Mouse (Mus musculus) liver, embryonic 16.5 days (tissue): Measurements from ENCODE around the gene Lrrc23. TPM values are rescaled to one million over a fixed set of nuclear protein-coding genes. Genes with fewer than 3 reads are reported as not detected.
A peak's percentile ranks its signal among the peaks of the same experiment; 100 is the strongest.

ENCODE experiments used
- ATAC-seq: fragments of 200-750 bp; cut with Nextera tagmentation; 2 replicates; pipeline ENCODE4 v1.8.0; 2017; ENCODE audit warnings: low read depth, mild to moderate bottlenecking, moderate number of reproducible peaks, moderate library complexity
- H3K27ac ChIP-seq: fragments of 300-500 bp; sonication (generic); 2 replicates; pipeline ENCODE4 v1.5.1; 2014; ENCODE audit warnings: mild to moderate bottlenecking, low read length
- H3K27me3 ChIP-seq: fragments of 300-500 bp; sonication (generic); 2 replicates; pipeline ENCODE4 v1.6.1; 2014; ENCODE audit warnings: low read depth, low read length, mixed read lengths; ENCODE audit not compliant: control insufficient read depth, insufficient read depth
- H3K36me3 ChIP-seq: fragments of 300-500 bp; sonication (generic); 2 replicates; pipeline ENCODE4 v1.6.1; 2014; ENCODE audit warnings: mild to moderate bottlenecking; ENCODE audit not compliant: control insufficient read depth, insufficient read depth
- H3K4me1 ChIP-seq: fragments of 300-500 bp; sonication (generic); 2 replicates; pipeline ENCODE4 v1.6.1; 2014; ENCODE audit warnings: low read depth, low read length, mixed read lengths; ENCODE audit not compliant: control insufficient read depth
- H3K4me2 ChIP-seq: fragments of 300-500 bp; sonication (generic); 2 replicates; pipeline ENCODE4 v1.6.1; 2014; ENCODE audit warnings: low read depth, low read length, mixed read lengths
- H3K4me3 ChIP-seq: fragments of 300-500 bp; sonication (generic); 2 replicates; pipeline ENCODE4 v1.5.1; 2014; ENCODE audit warnings: low read depth, mild to moderate bottlenecking, low read length
- H3K9ac ChIP-seq: fragments of 300-500 bp; sonication (generic); 2 replicates; pipeline ENCODE4 v1.6.1; 2014; ENCODE audit warnings: low read depth, low read length
- H3K9me3 ChIP-seq: fragments of 300-500 bp; sonication (generic); replicated peaks from 2 replicates; pipeline ENCODE4 v1.6.1; 2016; ENCODE audit warnings: low read length; ENCODE audit not compliant: control insufficient read depth
- WGBS: fragments of 180-500 bp; shearing (Covaris S2); extraction: QIAGEN DNeasy Blood & Tissue Kit; methylation state at CpG from one replicate; pipeline ENCODE4 v1.1.7; 2014; ENCODE audit not compliant: insufficient replicate concordance; 5-methylcytosine and 5-hydroxymethylcytosine counted together
- polyA plus RNA-seq: library from polyadenylated mRNA; unstranded; fragments of >200 nt; fragmentation: Nextera tagmentation; extraction: Ambion mirVana; gene quantifications from 2 replicates; pipeline ENCODE4 v1.2.1, GENCODE M21; 2015

Lrrc23 gene
- polyA plus RNA-seq, 1 experiment from 2014 or later = not detected

DNA sequence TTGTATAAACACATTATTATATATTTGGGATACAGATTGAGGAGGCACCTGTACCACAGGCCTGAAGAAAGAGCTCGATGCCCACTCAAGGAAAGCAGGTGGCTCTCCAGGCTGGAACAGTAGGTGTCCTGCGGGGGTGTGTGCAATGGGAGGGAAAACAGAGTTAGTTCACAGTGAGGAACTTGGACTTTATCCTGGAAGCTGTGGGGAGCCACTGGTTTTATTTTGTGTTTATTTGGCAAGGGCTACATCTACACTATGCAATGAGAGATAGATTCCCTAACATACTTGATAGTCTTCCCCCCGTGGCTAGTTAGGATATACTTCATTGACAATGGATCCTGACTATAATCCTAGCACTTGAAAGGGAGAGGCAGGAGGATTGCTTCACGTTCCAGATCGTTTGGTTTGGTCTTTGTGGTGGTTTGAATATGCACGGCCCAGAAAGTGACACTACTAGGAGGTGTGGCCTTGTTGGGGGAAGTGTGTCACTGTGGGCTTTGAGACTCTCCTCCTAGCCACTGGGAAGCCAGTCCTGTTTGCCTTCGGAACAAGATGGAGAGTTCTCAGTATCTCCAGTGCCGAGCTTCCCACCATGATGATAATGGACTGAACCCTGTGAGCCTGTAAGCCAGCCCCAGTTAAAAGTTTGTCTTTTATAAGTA lies 7.4 kb upstream of the Lrrc23 start:
- ATAC-seq = peak; percentile 66
- Histone ChIP-seq H3K9ac (no peak overlapping the region), H3K4me1 (peaks cover 4% of the 10 kb centered on the region; the same call in 1 of the 2 replicates), H3K9me3 (no peaks in the 10 kb centered on the region), H3K4me2 (no peak overlapping the region), H3K4me3 (no peak overlapping the region), H3K36me3 (no peaks in the 10 kb centered on the region), H3K27me3 (no peaks in the 10 kb centered on the region), H3K27ac (peak overlapping the region; percentile 35; the same call in 1 of the 2 replicates)
- WGBS = 30% methylated on average over 8 of the region's 8 CpGs

- H3K9me3 ChIP-seq = no peaks in the 10 kb centered on the region
- no peaks in the 10 kb centered on the region for H3K36me3 ChIP-seq
- no peak overlapping the region for H3K9ac ChIP-seq
- H3K4me1 ChIP-seq = no peaks in the 10 kb centered on the region; the same call in 1 of the 2 replicates
- H3K27ac ChIP-seq = no peak overlapping the region
- ATAC-seq = 0 out of 2 replicates have a peak, but pooled peaks have one; percentile 16
- peak overlapping the region; percentile 26 for H3K4me3 ChIP-seq
- WGBS = 12% methylated on average over 6 of the region's 6 CpGs
- H3K4me2 ChIP-seq = peak overlapping the region; percentile 27; the same call in 1 of the 2 replicates
- H3K27me3 ChIP-seq = peaks cover 26% of the 10 kb centered on the region
Observed at GRCm38 (mm10) chr6:124782436-124782835, 2.9 kb upstream of the Lrrc23 start.

GRCm38 (mm10) chr6:124780917-124781316 lies 1.4 kb upstream of the Lrrc23 start:
- ATAC-seq = no peak
- Histone ChIP-seq H3K4me3 (no peak overlapping the region), H3K36me3 (no peaks in the 10 kb centered on the region), H3K9ac (no peak overlapping the region), H3K4me1 (no peaks in the 10 kb centered on the region; the same call in 1 of the 2 replicates), H3K9me3 (no peaks in the 10 kb centered on the region), H3K27me3 (peaks cover 26% of the 10 kb centered on the region), H3K27ac (no peak overlapping the region), H3K4me2 (no peak overlapping the region)
- WGBS = 66% methylated on average over 7 of the region's 7 CpGs

GRCm38 (mm10) chr6:124779984-124780416 lies 473 bp upstream of the Lrrc23 start:
- peak overlapping the region; percentile 15 for H3K4me3 ChIP-seq
- 14% methylated on average over 10 of the region's 10 CpGs for WGBS
- H3K27ac ChIP-seq = no peak overlapping the region
- H3K27me3 ChIP-seq = peaks cover 26% of the 10 kb centered on the region
- H3K36me3 ChIP-seq = no peaks in the 10 kb centered on the region
- no peaks in the 10 kb centered on the region for H3K9me3 ChIP-seq
- no peaks in the 10 kb centered on the region; the same call in 1 of the 2 replicates for H3K4me1 ChIP-seq
- peak overlapping the region; percentile 45 for H3K4me2 ChIP-seq
- no peak for ATAC-seq
- H3K9ac ChIP-seq = no peak overlapping the region

DNA sequence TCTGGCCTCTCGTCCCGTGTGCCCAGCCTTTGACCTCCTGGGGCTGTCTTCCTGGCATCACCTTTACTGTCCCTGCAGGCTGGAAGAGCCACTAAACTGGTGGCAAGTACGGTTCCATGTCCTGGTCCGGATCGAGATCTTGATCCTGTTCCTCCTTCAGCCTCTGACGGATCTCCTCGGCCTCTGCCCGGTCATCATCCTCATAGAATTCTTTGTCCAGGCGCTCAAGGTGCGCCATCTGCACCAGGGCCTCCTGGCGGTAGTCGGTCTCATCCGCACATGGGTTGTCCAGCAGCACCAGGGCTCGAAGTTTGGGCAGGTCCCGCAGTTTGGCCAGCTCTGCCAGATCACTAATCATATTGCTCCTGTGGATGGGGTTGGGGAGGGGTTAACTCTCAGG lies 9.0 kb downstream of the Lrrc23 start:
- peaks cover 36% of the 10 kb centered on the region for H3K27me3 ChIP-seq
- H3K9me3 ChIP-seq = no peaks in the 10 kb centered on the region
- WGBS = 70% methylated on average over 15 of the region's 15 CpGs
- H3K27ac ChIP-seq = no peak overlapping the region
- H3K4me3 ChIP-seq = no peak overlapping the region
- no peaks in the 10 kb centered on the region for H3K36me3 ChIP-seq
- no peak overlapping the region for H3K9ac ChIP-seq
- no peak for ATAC-seq
- H3K4me1 ChIP-seq = peaks cover 13% of the 10 kb centered on the region
- H3K4me2 ChIP-seq = no peak overlapping the region

DNA sequence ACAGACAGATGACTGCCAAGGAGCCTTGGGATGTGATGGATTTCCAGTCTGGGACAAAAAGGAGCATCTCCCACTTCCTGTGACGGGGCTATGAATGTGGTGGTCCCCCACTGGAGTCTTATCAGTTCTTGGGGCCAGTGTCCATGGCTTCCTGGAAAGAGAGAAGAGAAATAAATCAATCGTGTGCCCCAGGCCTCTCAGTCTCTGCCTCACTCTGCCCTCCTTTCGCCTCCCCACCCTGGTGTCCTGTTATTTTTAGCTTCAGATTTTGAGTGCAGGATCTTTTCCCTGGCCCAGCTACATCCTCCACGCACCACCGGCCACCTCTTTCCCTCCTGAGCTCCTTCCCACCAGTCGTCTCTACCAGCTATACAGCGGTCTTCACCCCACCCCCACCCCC lies 9.5 kb downstream of the Lrrc23 start:
- H3K9ac ChIP-seq = no peak overlapping the region
- no peaks in the 10 kb centered on the region for H3K9me3 ChIP-seq
- H3K36me3 ChIP-seq = no peaks in the 10 kb centered on the region
- H3K4me1 ChIP-seq = peaks cover 13% of the 10 kb centered on the region
- H3K27ac ChIP-seq = no peak overlapping the region
- ATAC-seq = no peak
- WGBS = 21% methylated on average over 7 of the region's 7 CpGs
- H3K4me2 ChIP-seq = no peak overlapping the region
- H3K27me3 ChIP-seq = peaks cover 36% of the 10 kb centered on the region
- H3K4me3 ChIP-seq = no peak overlapping the region

GRCm38 (mm10) chr6:124769101-124769765 lies 10.3 kb downstream of the Lrrc23 start, which contains the start of gene Eno2:
Gene Eno2, minus strand, starts transcription at chr6:124769673.
- peaks cover 36% of the 10 kb centered on the region for H3K27me3 ChIP-seq
- no peaks in the 10 kb centered on the region for H3K36me3 ChIP-seq
- H3K9ac ChIP-seq = 0 out of 2 replicates have a peak within 1 kb of the TSS, but pooled peaks have one; percentile 25
- ATAC-seq = 0 out of 2 replicates have a peak, but pooled peaks have one; percentile 37
- H3K4me2 ChIP-seq = peak within 1 kb of the TSS; percentile 55
- H3K27ac ChIP-seq = no peak within 1 kb of the TSS
- no peaks in the 10 kb centered on the region for H3K9me3 ChIP-seq
- peak within 1 kb of the TSS; percentile 51 for H3K4me3 ChIP-seq
- H3K4me1 ChIP-seq = peaks cover 13% of the 10 kb centered on the region
- under 1% methylated on average over 54 of the region's 54 CpGs for WGBS

DNA sequence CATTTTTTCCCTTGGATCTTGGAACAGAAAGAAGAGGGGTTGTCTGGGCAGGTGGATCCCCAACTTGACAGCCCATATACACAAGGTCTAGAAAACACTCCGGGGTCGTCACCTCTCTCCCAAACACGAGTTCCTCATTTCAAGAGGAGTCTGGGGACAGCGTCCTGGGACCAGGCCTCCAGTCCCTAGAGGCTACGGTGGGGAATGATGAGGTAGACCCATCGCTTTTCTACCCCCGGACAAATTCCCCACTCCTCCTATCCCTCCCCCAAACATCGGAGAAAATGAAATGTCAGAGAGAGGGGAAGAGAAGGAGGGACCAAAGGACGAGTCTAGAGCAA lies 10.9 kb downstream of the Lrrc23 start:
- 5% methylated on average over 9 of the region's 9 CpGs for WGBS
- no peaks in the 10 kb centered on the region for H3K9me3 ChIP-seq
- no peak for ATAC-seq
- H3K4me3 ChIP-seq = peak overlapping the region; percentile 51
- H3K27me3 ChIP-seq = peaks cover 36% of the 10 kb centered on the region
- H3K36me3 ChIP-seq = no peaks in the 10 kb centered on the region
- peaks cover 13% of the 10 kb centered on the region for H3K4me1 ChIP-seq
- no peak overlapping the region for H3K9ac ChIP-seq
- H3K27ac ChIP-seq = no peak overlapping the region
- peak overlapping the region; percentile 55 for H3K4me2 ChIP-seq
